13 mouse cellular contexts compared by ENCODE assay signal in the genomic region with DNA sequence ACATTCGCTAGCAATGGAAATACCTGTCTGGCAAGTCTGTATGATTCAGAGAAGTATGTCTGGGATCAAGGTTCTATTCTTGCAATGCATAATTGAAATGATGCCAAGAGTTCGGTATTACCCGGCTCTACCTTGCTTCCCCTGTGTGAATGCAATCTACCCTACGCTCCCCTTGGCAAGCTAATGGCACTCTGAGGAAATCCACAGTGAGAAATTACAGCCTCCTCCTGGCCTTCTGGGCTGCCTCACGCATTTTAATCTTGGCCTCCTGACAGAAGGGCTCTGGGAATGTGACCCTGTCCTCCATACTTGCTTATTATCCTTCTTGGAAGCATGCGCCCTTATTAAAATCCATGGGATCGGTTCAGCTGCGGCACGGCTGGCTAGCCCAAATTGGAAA.
DNase-seq lines count a peak whose midpoint lies in the region; ATAC-seq lines count a peak whose summit lies in the region.
"Had no signal": no experiment of that assay in that cellular context is flagged by ENCODE, and none has a peak within 500 bp of the region (broad histone marks: within the 10 kb centered on the region; RNA-seq: fewer than 3 reads in every experiment).

No protein-coding gene starts in this region.

- no peak overlapping the region for H3K4me3 ChIP-seq in hindbrain, embryonic 11.5 days (ENCODE audit: low read depth, low read length)
- H3K4me3 ChIP-seq in hindbrain, embryonic 16.5 days (ENCODE audit: low read length) = no peak overlapping the region
- no peak overlapping the region for H3K4me3 ChIP-seq in midbrain, embryonic 14.5 days (replicated peaks; ENCODE audit: low read depth, low read length)
- H3K4me3 ChIP-seq in midbrain, embryonic 10.5 days = no peak overlapping the region

- WGBS in hindbrain, embryonic 11.5 days = 74% methylated on average over 9 of the region's 9 CpGs
- 47% methylated on average over 9 of the region's 9 CpGs for WGBS in hindbrain, embryonic 16.5 days
- 60% methylated on average over 9 of the region's 9 CpGs for WGBS in midbrain, embryonic 14.5 days
- WGBS in midbrain, embryonic 10.5 days = 91% methylated on average over 9 of the region's 9 CpGs

- H3K9me3 ChIP-seq in hindbrain, embryonic 11.5 days (ENCODE audit: control insufficient read depth, low read length) = no peaks in the 10 kb centered on the region
- no peaks in the 10 kb centered on the region for H3K9me3 ChIP-seq in hindbrain, embryonic 16.5 days (ENCODE audit: control insufficient read depth, low read length)
- no peaks in the 10 kb centered on the region for H3K9me3 ChIP-seq in midbrain, embryonic 14.5 days (ENCODE audit: control insufficient read depth, low read length)
- H3K9me3 ChIP-seq in midbrain, embryonic 10.5 days (replicated peaks) = no peaks in the 10 kb centered on the region

- no peak for ATAC-seq in hindbrain, embryonic 11.5 days (ENCODE audit: low FRiP score)
- ATAC-seq in hindbrain, embryonic 16.5 days = no peak
- no peak for ATAC-seq in midbrain, embryonic 14.5 days (ENCODE audit: low FRiP score, low TSS enrichment)
- ATAC-seq in granulocyte monocyte progenitor cell, adult 5-6 weeks (replicated peaks; ENCODE audit: poor library complexity, severe bottlenecking) = no peak

- peak; percentile 21 for DNase-seq in adrenal gland, adult 8-10 months
- no peak for DNase-seq in adrenal gland, postnatal 25 days
- no peak for DNase-seq in hindbrain, embryonic 11.5 days (ENCODE audit: low spot score)
- DNase-seq in midbrain, embryonic 14.5 days = peak; percentile 52
- DNase-seq in midbrain, embryonic 10.5 days (ENCODE audit: low spot score) = no peak
- DNase-seq in lung, postnatal 25 days (ENCODE audit: low spot score) = peak; percentile 11
- DNase-seq: cerebellum, adult 11-12 months; heart, postnatal 36 days; right cerebral cortex, postnatal 14 days had no signal

- 0 out of 2 replicates have a peak overlapping the region, but pooled peaks have one; percentile 1 for H3K27ac ChIP-seq in hindbrain, embryonic 11.5 days (ENCODE audit: low read depth, low read length)
- H3K27ac ChIP-seq in hindbrain, embryonic 16.5 days (ENCODE audit: low read depth, low read length) = no peak overlapping the region
- no peak overlapping the region for H3K27ac ChIP-seq in midbrain, embryonic 14.5 days (replicated peaks; ENCODE audit: low read depth, low read length)
- H3K27ac ChIP-seq in midbrain, embryonic 10.5 days (replicated peaks) = no peak overlapping the region
- H3K27ac ChIP-seq: kidney, postnatal 0 days; macrophage had no signal

- no peaks in the 10 kb centered on the region for H3K36me3 ChIP-seq in hindbrain, embryonic 11.5 days (ENCODE audit: control insufficient read depth, insufficient read depth, low read length)
- H3K36me3 ChIP-seq in hindbrain, embryonic 16.5 days (ENCODE audit: control insufficient read depth, insufficient read depth, low read length) = no peaks in the 10 kb centered on the region
- H3K36me3 ChIP-seq in midbrain, embryonic 14.5 days (ENCODE audit: control insufficient read depth, insufficient read depth, low read length) = no peaks in the 10 kb centered on the region
- no peaks in the 10 kb centered on the region for H3K36me3 ChIP-seq in midbrain, embryonic 10.5 days

- H3K9ac ChIP-seq in hindbrain, embryonic 11.5 days (ENCODE audit: low read depth, low read length) = no peak overlapping the region
- H3K9ac ChIP-seq in hindbrain, embryonic 16.5 days (ENCODE audit: low read depth, low read length) = no peak overlapping the region
- H3K9ac ChIP-seq in midbrain, embryonic 14.5 days (replicated peaks; ENCODE audit: low read length) = no peak overlapping the region

- H3K4me2 ChIP-seq in hindbrain, embryonic 11.5 days (replicated peaks; ENCODE audit: low read depth, low read length) = no peak overlapping the region
- H3K4me2 ChIP-seq in hindbrain, embryonic 16.5 days (ENCODE audit: low read length) = no peak overlapping the region
- no peak overlapping the region for H3K4me2 ChIP-seq in midbrain, embryonic 14.5 days (ENCODE audit: low read length)

- no peaks in the 10 kb centered on the region for H3K4me1 ChIP-seq in hindbrain, embryonic 11.5 days (replicated peaks; ENCODE audit: control insufficient read depth, insufficient read depth, low read length)
- peaks cover 4% of the 10 kb centered on the region for H3K4me1 ChIP-seq in hindbrain, embryonic 16.5 days (ENCODE audit: control insufficient read depth, insufficient read depth, low read depth, low read length)
- peaks cover 6% of the 10 kb centered on the region; the same call in 1 of the 2 replicates for H3K4me1 ChIP-seq in midbrain, embryonic 14.5 days (ENCODE audit: control insufficient read depth, insufficient read depth, low read length)
- H3K4me1 ChIP-seq in midbrain, embryonic 10.5 days = peaks cover 10% of the 10 kb centered on the region

- no peaks in the 10 kb centered on the region for H3K27me3 ChIP-seq in hindbrain, embryonic 11.5 days (ENCODE audit: control insufficient read depth, insufficient read depth, low read length)
- no peaks in the 10 kb centered on the region for H3K27me3 ChIP-seq in hindbrain, embryonic 16.5 days (replicated peaks; ENCODE audit: control insufficient read depth, insufficient read depth, low read length)
- H3K27me3 ChIP-seq in midbrain, embryonic 14.5 days (ENCODE audit: control insufficient read depth, insufficient read depth, low read length) = no peaks in the 10 kb centered on the region
- H3K27me3 ChIP-seq in midbrain, embryonic 10.5 days (ENCODE audit: low read depth, poor library complexity, severe bottlenecking) = no peaks in the 10 kb centered on the region

Comparison
In these comparisons a context has a peak if more than half of its experiments do, and no peak if none do; other contexts are left out.
1. DNase-seq: peak in adrenal gland, adult 8-10 months (single experiment), midbrain, embryonic 14.5 days (single experiment) and lung, postnatal 25 days (single experiment); none in adrenal gland, postnatal 25 days (single experiment), hindbrain, embryonic 11.5 days (single experiment) and midbrain, embryonic 10.5 days (single experiment).